ENCODE assay signal across 12 mouse cellular contexts in the genomic region with DNA sequence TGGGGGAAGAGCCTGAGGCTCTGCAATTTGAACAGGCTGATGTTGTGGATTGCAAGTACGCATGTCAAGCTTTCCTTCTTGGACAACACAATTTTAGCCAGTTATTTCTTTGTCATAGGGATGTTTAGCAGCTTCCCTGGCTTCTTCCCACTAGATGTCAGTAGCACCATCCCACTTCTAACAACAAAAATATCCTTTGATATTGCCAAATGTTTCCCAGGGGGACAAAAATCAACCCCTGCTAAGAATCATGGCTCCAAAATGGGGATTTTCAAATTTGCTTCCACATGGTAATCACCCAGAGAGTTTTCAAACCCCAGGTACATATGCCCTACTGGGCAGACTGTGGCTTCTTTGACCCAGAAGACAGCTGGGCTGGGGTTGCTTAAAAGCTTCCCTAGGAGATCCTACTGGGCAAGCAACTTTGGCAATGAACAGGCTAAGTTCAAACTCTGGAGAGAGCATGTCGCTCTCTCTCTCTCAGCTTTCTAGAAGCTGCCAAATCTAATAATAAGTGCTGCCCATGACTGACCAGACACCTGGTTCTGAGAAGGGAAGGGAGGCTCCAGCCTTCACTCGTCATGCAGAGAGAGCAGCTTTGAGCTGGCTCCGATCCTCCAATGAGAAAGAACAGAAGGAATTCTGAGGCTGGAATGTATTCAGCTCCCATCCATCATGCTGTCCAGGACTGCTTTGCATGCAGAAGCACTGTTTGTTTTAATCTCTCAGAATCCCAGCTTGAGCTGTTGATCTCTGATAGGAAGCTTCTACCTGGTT.
A peak's percentile ranks its signal among the peaks of the same experiment; 100 is the strongest.
DNase-seq lines count a peak whose midpoint lies in the region; ATAC-seq and TF ChIP-seq lines count a peak whose summit lies in the region.
"Had no signal": no experiment of that assay in that cellular context is flagged by ENCODE, and none has a peak within 500 bp of the region (broad histone marks: within the 10 kb centered on the region; RNA-seq: fewer than 3 reads in every experiment).

No protein-coding gene starts in this region.

- no peaks in the 10 kb centered on the region for H3K4me1 ChIP-seq in embryonic facial prominence, embryonic 14.5 days (ENCODE audit: control insufficient read depth, insufficient read depth, low read length)
- H3K4me1 ChIP-seq in embryonic facial prominence, embryonic 10.5 days = no peaks in the 10 kb centered on the region
- no peaks in the 10 kb centered on the region for H3K4me1 ChIP-seq in kidney, embryonic 14.5 days (ENCODE audit: control insufficient read depth, insufficient read depth, low read length)
- H3K4me1 ChIP-seq in lung, postnatal 0 days (ENCODE audit: insufficient read depth, low read depth, low read length) = no peaks in the 10 kb centered on the region
- H3K4me1 ChIP-seq in limb, embryonic 10.5 days = peaks cover 7% of the 10 kb centered on the region; the same call in 1 of the 2 replicates
- H3K4me1 ChIP-seq: liver, embryonic 15.5 days had no signal

- H3K9me3 ChIP-seq in embryonic facial prominence, embryonic 14.5 days (ENCODE audit: control insufficient read depth, low read length) = no peaks in the 10 kb centered on the region
- H3K9me3 ChIP-seq in embryonic facial prominence, embryonic 10.5 days = no peaks in the 10 kb centered on the region
- H3K9me3 ChIP-seq in kidney, embryonic 14.5 days (ENCODE audit: control insufficient read depth, low read length) = no peaks in the 10 kb centered on the region
- no peaks in the 10 kb centered on the region for H3K9me3 ChIP-seq in lung, postnatal 0 days (ENCODE audit: low read length)
- no peaks in the 10 kb centered on the region for H3K9me3 ChIP-seq in limb, embryonic 10.5 days (replicated peaks)
- H3K9me3 ChIP-seq: liver, embryonic 15.5 days had no signal

- no peak overlapping the region for H3K9ac ChIP-seq in embryonic facial prominence, embryonic 14.5 days (ENCODE audit: low read depth, low read length)
- no peak overlapping the region for H3K9ac ChIP-seq in kidney, embryonic 14.5 days (ENCODE audit: low read depth, low read length)
- no peak overlapping the region for H3K9ac ChIP-seq in lung, postnatal 0 days (replicated peaks; ENCODE audit: low read depth)
- H3K9ac ChIP-seq: liver, embryonic 15.5 days had no signal

- 44% methylated on average over 4 of the region's 4 CpGs for WGBS in embryonic facial prominence, embryonic 14.5 days
- WGBS in embryonic facial prominence, embryonic 10.5 days = 74% methylated on average over 4 of the region's 4 CpGs
- 49% methylated on average over 4 of the region's 4 CpGs for WGBS in kidney, embryonic 14.5 days
- 33% methylated on average over 4 of the region's 4 CpGs for WGBS in lung, postnatal 0 days
- 59% methylated on average over 4 of the region's 4 CpGs for WGBS in limb, embryonic 10.5 days

- DNase-seq in embryonic facial prominence, embryonic 14.5 days (ENCODE audit: low spot score) = peak; percentile 41
- no peak for DNase-seq in embryonic facial prominence, embryonic 10.5 days (ENCODE audit: low spot score)
- DNase-seq in kidney, adult 9 months = peak; percentile 37
- DNase-seq in cerebellum, postnatal 25 days = peak; percentile 18 to 48
- no peak for DNase-seq in lung, postnatal 0 days (ENCODE audit: low spot score)
- no peak for DNase-seq in limb, embryonic 10.5 days (ENCODE audit: low spot score)
- DNase-seq in testis, postnatal 10 days (ENCODE audit: low spot score) = no peak
- DNase-seq: heart, postnatal 10 days; right cerebral cortex, adult 18-20 months; thymus, adult 2 months had no signal

- H3K27ac ChIP-seq in embryonic facial prominence, embryonic 14.5 days (replicated peaks; ENCODE audit: low read depth, low read length) = no peak overlapping the region
- no peak overlapping the region for H3K27ac ChIP-seq in embryonic facial prominence, embryonic 10.5 days (replicated peaks)
- no peak overlapping the region for H3K27ac ChIP-seq in kidney, embryonic 14.5 days (ENCODE audit: low read depth, low read length)
- no peak overlapping the region for H3K27ac ChIP-seq in lung, postnatal 0 days (ENCODE audit: low read length)
- H3K27ac ChIP-seq in limb, embryonic 10.5 days = no peak overlapping the region
- H3K27ac ChIP-seq: liver, embryonic 15.5 days had no signal

- no peak for TF ChIP-seq EP300 in lung, postnatal 0 days (IDR thresholded peaks at IDR 0.05)

- H3K27me3 ChIP-seq in embryonic facial prominence, embryonic 14.5 days (replicated peaks; ENCODE audit: control insufficient read depth, insufficient read depth, low read length) = no peaks in the 10 kb centered on the region
- H3K27me3 ChIP-seq in embryonic facial prominence, embryonic 10.5 days (replicated peaks; ENCODE audit: low read depth, poor library complexity, severe bottlenecking) = no peaks in the 10 kb centered on the region
- H3K27me3 ChIP-seq in kidney, embryonic 14.5 days (ENCODE audit: control insufficient read depth, insufficient read depth, low read length) = no peaks in the 10 kb centered on the region
- H3K27me3 ChIP-seq in lung, postnatal 0 days (replicated peaks; ENCODE audit: insufficient read depth, low read length) = no peaks in the 10 kb centered on the region; the same call in 1 of the 2 replicates
- H3K27me3 ChIP-seq in limb, embryonic 10.5 days (ENCODE audit: low read depth, poor library complexity, severe bottlenecking) = no peaks in the 10 kb centered on the region
- H3K27me3 ChIP-seq: liver, embryonic 15.5 days had no signal

- TF ChIP-seq CTCF in lung, postnatal 0 days (IDR thresholded peaks at IDR 0.05) = peak; percentile 28; the same call in 1 of the 2 replicates

- H3K36me3 ChIP-seq in embryonic facial prominence, embryonic 14.5 days (ENCODE audit: control insufficient read depth, insufficient read depth, low read length) = no peaks in the 10 kb centered on the region
- H3K36me3 ChIP-seq in embryonic facial prominence, embryonic 10.5 days (replicated peaks) = no peaks in the 10 kb centered on the region
- no peaks in the 10 kb centered on the region for H3K36me3 ChIP-seq in kidney, embryonic 14.5 days (ENCODE audit: control insufficient read depth, insufficient read depth, low read length)
- no peaks in the 10 kb centered on the region for H3K36me3 ChIP-seq in lung, postnatal 0 days (ENCODE audit: insufficient read depth, low read length)
- no peaks in the 10 kb centered on the region for H3K36me3 ChIP-seq in limb, embryonic 10.5 days
- H3K36me3 ChIP-seq: liver, embryonic 15.5 days had no signal

- no peak for ATAC-seq in embryonic facial prominence, embryonic 14.5 days (ENCODE audit: low read depth)
- no peak for ATAC-seq in kidney, embryonic 14.5 days (ENCODE audit: low FRiP score, low TSS enrichment)
- ATAC-seq in lung, postnatal 0 days = no peak

- H3K4me3 ChIP-seq in embryonic facial prominence, embryonic 14.5 days (ENCODE audit: low read depth, low read length) = no peak overlapping the region
- no peak overlapping the region for H3K4me3 ChIP-seq in embryonic facial prominence, embryonic 10.5 days
- no peak overlapping the region for H3K4me3 ChIP-seq in kidney, embryonic 14.5 days (ENCODE audit: low read length)
- H3K4me3 ChIP-seq in lung, postnatal 0 days (ENCODE audit: low read depth, low read length) = no peak overlapping the region
- no peak overlapping the region for H3K4me3 ChIP-seq in limb, embryonic 10.5 days
- H3K4me3 ChIP-seq: liver, embryonic 15.5 days had no signal

- H3K4me2 ChIP-seq in embryonic facial prominence, embryonic 14.5 days (ENCODE audit: low read depth, low read length) = no peak overlapping the region
- H3K4me2 ChIP-seq in kidney, embryonic 14.5 days (replicated peaks; ENCODE audit: low read depth, low read length) = no peak overlapping the region
- H3K4me2 ChIP-seq in lung, postnatal 0 days (replicated peaks; ENCODE audit: low read depth, low read length) = no peak overlapping the region
- H3K4me2 ChIP-seq: liver, embryonic 15.5 days had no signal

Comparison
In these comparisons a context has a peak if more than half of its experiments do, and no peak if none do; other contexts are left out.
1. DNase-seq: peak in embryonic facial prominence, embryonic 14.5 days (single experiment), kidney, adult 9 months (single experiment) and cerebellum, postnatal 25 days (2 of 2); none in embryonic facial prominence, embryonic 10.5 days (single experiment), lung, postnatal 0 days (single experiment), limb, embryonic 10.5 days (single experiment) and testis, postnatal 10 days (single experiment).